Mouse (Mus musculus) urinary bladder, postnatal 10 days (tissue): Measurements from ENCODE around the gene Gng12.
"Not testable (repeated sequence)": the region's sequence is repeated elsewhere in the genome, so short reads cannot be mapped to it uniquely, and the experiment has no call there.

Experiments used
- DNase-seq: peaks from one replicate; pipeline ENCODE4 v3.0.0; 2022; ENCODE audit warnings: low spot score

The Gng12 gene

DNA sequence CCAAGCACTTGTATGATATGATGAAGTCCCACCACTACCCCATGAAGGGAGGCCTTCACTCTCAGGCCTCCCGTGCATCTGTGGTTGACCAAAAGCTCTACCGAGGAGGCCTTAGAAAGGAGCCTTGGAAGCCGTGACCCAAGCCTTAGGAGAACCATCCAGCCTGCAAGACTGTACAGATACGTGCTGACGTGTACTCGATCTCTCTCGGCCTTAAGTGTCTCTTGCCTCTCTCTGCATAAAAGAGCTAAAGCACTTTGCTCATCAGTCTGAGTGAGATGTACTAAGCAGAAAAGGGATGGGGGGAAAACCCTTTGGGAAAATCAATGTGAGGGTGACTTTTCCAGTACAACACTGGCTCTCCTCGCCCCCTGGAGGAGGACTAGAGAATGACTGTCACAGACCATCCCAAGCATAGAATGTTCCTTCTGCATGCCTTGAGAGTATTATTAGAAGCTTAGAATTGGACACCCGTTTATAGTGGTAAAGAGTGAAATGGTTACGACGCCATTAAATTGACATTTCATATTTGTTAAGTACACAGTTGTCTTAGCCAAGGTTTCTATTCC lies 59.0 kb downstream of the Gng12 start:
- DNase-seq = no peak

DNA sequence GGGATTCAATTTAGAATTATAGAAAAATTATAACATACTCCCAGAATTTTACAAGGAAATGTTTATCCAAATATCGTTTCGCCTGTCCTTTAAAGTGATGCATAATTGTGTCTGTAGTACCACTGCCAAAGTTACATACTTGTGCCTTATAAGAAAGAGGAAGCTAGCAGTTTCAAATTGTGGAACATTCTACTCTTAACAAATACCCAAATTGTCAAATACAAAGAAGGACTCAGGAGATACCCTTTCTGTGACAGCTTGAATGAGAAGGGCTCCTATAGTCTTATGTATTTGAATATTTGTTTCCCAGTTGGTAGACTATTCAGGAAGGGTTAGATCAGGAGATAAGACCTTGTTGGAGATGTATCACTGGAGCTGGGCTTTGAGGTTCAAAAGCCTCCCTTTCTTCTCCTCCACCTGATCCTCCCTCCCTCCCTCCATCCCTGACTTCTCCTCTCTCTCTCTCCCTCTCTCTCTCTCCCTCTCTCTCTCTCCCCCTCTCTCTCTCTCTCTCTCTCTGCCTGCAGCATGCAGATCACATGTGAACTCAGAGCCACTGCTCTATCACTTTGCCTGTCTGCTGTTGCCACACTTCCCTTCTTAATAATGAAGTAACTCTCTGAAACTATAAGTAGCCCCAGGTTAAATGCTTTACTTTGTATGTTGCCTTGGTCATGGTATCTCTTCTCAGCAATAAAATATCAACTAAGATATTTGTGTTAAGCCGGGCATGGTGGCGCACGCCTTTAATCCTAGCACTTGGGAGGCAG lies 62.5 kb downstream of the Gng12 start:
- no peak for DNase-seq

DNA sequence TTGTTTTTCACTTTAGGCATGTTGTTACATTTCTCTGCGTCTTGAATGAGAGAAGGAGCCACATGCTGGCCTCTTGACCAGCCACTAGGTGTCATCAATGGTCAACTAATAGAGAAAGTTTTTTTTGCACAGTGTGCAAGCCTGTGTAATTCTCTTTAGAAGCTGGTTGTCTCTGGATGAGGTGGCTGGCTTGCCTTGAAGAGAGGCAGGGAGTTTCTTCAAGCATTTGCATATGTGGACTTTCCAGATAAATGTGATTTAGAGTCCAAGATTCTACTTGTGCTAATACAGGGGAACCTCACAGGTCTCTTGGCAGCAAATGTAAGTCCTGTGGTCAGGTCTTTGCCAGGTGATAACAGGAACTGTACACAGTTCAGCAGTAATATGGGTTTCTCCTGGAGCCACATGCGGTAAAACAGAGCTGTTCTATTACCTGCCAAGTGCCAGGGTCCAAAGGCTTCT lies 66.4 kb downstream of the Gng12 start:
- DNase-seq = no peak

DNA sequence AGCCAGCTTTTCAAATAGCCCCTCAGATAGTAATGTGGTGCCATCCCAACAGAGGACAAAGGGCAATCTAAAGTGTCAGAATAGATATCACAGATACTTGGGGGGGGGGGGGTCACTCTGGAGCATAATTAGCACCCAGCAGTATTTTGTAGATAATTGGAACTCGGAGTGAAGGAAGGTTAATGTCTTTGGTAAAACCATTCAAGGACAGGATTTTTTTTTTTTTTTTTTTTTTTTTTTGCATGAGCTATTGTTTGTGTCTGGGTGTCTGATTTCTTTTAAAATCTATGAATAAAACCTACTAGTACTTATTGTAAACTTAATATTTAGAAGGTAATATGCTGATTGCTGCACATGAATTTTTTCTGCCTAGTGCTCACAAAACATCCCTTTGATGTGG lies 66.9 kb downstream of the Gng12 start:
- no peak for DNase-seq

DNA sequence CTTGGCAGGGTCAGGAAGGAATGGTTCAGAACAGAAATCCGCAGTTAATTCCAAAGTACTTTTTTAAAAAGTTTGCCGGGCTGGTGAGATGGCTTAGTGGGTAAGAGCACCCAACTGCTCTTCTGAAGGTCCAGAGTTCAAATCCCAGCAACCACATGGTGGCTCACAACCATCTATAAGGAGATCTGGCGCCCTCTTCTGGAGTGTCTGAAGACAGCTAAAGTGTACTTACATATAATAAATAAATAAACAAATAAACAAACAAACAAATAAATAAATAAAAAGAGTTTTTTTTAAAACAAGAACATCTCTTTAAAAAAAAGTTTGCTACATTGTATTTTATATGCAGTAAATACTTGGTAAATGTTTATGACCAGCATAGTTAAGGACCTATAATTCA lies 67.5 kb downstream of the Gng12 start:
- not testable (repeated sequence) for DNase-seq

DNA sequence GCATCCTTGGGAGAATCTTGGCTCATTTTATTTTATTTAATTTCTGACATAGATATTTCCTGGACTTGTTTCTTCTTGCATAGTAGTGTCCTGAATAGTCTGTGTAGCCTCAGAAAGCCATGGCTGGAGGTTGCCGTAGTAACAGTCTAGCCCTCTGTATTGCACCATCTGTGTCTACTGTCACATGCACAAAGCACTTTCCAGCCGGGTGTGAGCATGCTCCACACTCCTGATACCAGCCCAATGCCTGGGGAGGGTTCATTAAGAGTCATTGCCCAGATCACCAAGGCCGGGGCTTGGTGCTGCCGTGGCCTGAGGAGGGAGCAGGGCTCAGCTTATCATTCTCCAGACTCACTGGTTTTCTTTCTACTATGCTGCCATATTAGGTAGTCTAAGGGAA lies 68.0 kb downstream of the Gng12 start:
- no peak for DNase-seq

DNA sequence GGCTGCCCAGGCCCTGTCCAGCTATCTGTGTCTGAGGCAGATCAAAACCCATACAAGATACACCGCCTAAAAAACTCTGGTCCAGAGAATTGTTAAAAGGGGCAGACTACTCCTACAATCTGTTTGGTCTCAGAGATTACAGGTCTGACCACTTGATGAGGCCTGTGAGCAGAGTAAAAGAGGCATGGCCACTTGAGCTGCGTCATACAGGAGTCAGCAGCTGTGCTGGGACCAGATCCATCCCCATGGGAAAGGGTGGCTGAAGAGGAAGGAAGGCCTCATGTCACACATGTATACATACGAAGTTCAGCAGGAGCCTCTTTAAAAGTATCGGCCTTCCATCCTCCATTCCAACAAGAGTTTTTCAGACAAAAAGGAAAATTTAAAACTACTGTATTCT lies 69.0 kb downstream of the Gng12 start:
- DNase-seq = no peak

DNA sequence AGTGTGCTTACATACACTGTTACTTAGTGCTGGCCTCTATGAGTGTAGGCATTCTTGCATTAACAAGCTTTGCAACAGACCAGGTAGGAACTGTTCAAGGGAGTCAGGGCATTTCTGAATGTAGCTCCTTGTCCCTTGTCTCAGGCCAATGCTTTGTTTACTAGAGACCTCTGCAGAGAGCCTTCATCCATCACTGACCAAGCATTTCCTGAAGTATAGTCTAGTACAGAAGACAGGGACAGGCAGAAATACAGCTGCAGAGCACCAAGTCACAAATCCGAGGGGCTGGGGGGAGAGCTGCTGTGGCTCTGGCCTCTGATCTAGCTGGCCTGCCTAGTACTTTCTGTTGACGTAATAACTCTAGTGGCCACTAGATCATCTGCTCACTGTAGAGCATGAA lies 71.6 kb downstream of the Gng12 start:
- DNase-seq = no peak

DNA sequence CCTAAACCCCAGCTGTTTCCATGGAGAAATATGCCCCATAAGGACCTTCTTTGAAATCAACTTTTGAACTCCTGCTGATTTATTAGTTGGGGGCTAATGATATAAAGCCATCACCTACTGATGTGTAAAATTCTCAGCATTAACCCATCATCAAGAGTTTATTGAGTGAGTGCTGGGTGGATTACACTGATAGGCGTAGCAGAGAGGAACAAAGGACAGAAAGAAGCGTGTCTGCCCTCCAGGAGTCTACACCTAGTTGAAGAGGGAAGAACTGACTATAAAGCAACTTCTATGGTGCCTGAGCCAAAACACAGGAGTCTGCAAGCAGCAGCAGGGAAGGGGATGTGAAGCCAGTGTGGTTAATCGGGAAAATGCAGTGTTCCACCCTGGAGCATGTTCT lies 73.2 kb downstream of the Gng12 start:
- no peak for DNase-seq

DNA sequence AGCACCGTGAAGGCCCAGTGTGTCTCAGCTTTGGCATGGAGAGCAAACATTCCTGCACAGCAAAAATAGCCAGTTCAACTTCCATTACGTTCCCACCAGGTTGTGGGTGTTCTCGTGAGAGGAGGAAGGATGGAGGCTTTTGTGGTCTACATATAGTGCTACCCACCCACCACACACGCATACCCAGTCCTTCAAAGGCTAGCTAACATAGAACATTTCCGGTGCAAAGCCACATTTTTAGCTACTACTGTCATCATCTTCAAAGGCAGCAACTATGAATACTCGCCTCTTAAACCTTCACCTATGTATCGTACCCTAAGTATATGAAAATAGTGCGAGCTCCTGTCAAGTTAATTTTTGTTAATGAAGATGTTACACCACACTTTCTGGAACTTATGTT lies 76.1 kb downstream of the Gng12 start:
- DNase-seq = no peak

DNA sequence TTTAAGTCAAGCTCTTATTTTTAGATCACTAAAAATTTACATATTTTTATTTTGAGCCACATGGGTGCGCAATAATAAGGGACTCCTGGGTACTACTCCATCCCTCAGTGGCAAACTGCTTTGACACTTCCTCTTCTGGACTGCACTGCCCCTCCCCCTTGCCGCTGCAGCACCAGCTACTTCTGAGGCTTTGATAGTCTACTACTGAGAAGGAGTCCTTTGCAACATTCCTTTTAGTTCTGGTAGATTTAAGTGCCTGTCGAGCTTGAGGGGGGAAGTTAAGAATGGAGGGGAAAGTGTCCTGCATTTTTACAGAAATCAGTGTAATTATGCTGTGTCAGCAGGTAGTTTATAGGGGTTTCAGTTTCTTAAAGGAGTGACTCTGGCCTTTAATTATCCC lies 77.0 kb downstream of the Gng12 start:
- no peak for DNase-seq

DNA sequence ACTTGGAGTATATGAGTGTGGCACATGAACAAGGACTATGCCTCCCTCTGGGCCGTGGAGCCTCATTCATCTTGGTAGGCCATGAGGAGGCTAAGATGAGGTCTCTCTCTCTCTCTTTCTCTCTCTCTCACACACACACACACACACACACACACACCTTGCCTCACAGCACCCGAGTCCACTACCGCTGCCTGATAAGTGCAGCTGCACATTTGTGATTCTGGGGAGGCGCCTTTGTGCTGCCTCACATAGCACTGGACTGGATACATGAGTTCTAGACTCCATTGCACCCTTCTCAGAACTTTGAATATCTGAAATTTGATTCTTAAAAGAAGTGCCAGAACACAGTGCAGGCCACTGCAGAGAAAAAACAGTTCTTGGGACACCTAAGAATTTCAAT lies 79.3 kb downstream of the Gng12 start:
- DNase-seq = no peak

DNA sequence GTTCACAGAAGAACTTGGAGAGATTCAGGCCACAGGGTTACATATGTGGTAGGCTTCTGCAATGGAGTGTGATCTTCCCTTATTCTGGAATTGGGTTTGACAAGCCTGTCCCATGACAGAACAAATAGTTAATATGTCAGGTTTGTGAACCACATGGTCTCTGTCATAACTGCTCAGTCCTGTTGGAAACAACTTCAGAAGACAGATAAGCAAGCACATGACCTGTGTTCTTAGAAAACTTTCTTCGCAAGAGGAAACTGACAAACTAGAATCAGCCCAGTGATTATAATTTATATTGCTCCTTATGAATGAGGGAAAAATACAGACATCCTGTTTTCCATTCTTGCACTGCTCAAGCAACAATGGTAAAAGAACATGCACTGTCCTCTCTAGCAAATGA lies 83.0 kb downstream of the Gng12 start:
- no peak for DNase-seq

DNA sequence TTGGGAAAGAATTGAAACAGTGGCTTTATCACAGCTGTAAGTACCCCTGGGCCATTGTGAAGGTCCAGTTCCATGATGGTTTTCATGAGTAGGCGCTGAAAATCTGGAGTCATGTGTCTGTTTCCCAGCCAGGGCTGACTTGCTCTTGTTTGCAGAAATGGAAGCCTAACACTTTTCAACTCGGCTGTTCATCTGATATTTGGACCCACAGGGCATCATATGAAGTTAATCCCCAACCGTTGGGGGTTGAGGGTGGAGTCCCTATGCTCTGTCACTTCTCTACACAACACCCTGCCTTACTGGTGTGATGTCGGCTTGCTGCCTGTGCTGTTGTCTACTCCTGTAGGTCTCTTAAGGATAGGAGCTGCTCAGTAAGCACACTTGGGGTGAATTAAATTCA lies 83.8 kb downstream of the Gng12 start:
- DNase-seq = no peak

DNA sequence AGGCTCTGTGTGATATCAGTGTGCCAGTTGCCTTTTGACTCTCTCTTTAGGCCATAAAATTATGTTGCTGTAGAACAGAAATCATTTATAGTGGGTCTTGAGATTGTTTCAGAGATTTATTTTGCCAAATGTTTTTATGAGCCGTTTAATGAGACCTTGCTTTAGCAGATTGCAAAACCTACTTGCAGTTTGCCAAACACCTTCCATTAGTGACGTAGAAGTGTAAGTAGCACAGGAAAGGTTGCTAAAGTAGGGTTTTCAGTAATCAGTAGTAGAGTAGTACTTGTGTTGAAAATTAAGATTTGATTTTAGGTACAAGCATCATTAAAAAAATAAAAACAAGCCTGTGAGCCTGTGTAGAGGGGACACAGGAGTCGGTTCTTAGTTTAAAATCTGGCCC lies 85.2 kb downstream of the Gng12 start:
- no peak for DNase-seq

DNA sequence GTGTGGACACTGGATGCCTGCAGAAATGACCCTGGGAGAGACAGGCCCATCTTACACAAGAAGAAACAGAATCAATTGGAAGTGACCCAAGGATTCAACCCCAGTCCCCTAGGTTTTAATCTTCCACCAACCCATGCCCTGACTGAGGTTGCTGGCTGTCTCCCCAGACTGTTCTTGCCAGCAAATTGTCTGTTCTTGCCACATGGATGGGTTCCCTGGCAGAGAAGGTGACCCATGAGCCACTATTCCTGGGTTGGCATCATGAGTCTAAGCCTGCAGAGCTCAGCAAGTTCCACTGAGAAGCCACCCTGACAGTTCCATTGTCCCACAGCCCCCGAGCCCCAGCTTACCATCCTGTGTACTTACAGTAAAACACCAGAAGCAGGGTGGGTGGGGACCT lies 85.7 kb downstream of the Gng12 start:
- DNase-seq = no peak

DNA sequence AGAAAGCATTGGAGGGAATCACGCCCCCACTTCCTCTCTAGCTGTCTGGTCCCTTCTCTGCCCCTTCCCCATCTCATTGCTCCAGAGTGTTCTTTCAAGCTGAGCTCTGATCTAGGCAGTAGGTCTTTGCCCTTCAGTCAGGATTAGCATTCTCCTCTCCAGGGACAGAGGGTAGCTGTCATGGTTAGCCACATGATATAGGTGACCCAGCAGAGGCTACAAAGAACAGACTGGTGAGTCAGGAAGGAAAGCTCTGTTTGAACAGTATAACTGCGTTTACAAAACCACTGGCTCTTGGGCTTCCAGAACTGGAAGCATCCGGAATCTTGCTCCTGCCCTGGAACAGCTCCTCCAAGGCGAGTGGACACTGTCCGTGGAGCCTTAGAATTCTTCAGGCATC lies 87.9 kb downstream of the Gng12 start:
- no peak for DNase-seq

DNA sequence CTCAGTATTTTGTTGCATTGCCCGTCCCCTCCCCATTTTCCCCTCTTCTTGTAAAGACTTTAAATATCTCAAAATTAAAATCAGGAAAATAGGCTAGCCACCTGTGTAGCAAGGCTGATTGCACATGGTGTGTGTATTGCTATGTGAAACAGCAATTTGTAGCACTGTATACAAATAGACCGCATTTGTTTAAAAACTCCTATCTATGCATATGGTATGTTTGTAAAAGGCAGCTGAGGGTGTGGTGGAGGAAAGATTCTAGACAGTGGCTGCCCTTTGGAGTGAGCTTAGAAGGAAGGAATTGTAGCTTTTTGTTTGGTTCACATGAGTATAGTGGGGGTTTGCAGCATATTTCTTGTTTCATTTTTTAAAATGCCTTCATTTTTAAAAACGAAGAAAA lies 88.5 kb downstream of the Gng12 start:
- no peak for DNase-seq

DNA sequence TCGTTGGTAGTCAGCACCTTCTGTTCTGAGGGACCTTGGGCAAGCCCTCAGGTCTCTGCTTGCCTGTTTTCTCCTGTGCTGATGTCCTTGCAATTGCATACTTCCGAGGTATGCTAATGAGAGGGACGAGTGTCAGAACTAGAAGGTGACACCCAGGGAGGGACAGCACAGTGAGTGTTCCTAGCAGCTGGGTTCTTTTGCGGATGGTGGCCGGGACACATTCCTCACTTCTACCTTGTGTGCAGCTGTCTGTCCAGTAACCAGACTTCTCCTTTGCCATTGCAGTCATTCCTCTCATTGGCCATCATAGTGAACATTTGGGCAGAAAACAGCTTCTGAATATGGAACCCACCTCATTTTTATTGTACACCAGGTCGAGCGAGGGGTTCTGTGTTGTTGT lies 89.3 kb downstream of the Gng12 start:
- no peak for DNase-seq

DNA sequence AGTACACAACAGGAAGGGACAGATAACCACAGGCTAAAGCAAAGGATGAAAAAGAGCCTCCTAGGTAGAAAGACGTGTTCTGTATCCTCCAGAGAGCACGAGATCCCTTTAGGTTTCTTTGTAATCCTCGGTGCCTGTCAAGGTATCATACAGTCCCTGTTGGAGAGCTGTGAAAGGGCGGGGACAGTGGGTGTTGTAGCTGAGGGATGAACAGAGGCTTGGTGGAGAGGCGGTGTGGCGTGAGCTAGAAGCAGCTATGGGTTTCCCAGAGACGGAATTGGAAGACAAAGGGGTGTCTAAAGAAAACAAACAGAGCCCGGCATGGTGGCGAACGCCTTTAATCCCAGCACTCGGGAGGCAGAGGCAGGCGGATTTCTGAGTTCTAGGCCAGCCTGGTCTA lies 89.9 kb downstream of the Gng12 start:
- no peak for DNase-seq

DNA sequence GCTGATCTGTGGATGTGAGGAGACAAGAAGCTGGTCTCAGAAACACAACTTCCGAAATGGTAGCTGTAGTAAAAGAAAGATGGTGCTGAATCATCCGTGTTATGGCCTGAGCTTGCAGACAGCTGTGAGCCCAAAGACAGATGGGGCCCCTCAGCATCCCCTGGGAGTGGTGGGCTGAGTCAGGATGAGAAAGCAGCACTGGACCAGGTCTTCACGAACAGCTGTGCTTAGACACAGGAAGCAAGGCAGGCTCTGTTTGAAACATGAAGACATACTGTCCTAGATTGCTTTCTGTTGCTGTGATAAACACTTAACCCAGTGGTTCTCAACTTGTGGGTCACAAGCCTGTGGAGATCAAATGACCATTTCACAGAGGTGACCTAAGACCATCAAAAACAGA lies 91.4 kb downstream of the Gng12 start:
- no peak for DNase-seq

DNA sequence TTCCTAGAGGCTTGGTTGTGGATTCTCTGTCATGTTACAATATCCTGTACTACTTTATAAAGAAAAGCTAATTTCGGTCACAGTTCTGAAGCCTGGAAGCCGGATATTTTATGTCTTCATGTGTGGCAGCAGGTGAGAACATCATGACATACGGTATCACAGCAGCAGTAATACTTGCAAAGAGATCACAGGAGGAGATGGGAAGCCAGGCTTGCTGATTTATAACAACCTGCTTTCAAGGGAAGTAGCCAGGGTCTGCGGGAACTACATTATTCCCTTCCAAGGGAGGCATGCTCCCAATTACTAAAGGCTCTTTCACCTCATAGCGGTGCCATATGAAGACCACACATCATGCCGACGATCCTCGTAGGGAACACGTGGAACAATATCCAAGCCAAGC lies 92.2 kb downstream of the Gng12 start:
- no peak for DNase-seq

DNA sequence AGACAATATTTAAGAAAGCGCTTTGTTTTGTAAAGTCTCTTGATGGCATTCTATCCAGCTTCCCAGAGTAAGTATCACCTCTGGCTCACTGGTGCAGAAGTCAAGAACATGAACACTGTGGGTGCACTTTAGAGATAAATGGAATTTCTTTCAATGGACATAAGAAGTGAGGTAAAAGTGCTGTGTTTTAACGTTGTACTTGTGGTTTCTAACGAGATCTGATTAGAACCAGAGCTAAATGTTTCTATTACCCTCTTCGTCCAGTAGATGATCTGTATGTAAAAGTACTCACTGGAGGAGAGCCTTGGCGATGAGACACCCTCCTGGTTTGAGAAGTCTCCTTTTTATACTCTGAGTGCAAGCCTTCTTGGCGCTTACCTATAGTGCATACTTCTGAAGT lies 92.8 kb downstream of the Gng12 start:
- no peak for DNase-seq

DNA sequence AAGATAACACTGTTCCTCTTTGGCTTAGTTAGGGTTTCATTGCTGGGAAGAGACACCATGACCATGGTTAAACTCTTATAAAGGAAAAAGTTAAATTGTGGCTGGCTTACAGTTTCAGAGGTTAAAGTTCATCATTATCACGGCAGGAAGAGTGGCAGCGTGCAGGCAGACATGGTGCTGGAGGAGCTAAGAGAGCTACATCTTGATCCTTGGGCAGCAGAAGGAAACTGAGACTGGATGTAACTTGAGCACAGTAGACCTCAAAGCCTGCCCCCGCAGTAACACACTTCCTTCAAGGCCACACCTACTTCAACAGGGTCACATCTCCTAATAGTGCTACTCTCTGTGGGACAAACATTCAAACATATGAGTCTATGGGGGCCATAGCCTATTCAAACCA lies 93.3 kb downstream of the Gng12 start:
- no peak for DNase-seq
